Mouse (Mus musculus) frontal cortex, adult (tissue): Measurements from ENCODE around the gene Mst1r.
A peak's percentile ranks its signal among the peaks of the same experiment; 100 is the strongest.

Experiments used
- ATAC-seq: cut with Nextera tagmentation; 2 replicates; pipeline ENCODE4 v1.9.2; 2017; ENCODE audit warnings: mild to moderate bottlenecking, moderate library complexity, mixed read lengths; ENCODE audit not compliant: low TSS enrichment

The Mst1r gene

DNA sequence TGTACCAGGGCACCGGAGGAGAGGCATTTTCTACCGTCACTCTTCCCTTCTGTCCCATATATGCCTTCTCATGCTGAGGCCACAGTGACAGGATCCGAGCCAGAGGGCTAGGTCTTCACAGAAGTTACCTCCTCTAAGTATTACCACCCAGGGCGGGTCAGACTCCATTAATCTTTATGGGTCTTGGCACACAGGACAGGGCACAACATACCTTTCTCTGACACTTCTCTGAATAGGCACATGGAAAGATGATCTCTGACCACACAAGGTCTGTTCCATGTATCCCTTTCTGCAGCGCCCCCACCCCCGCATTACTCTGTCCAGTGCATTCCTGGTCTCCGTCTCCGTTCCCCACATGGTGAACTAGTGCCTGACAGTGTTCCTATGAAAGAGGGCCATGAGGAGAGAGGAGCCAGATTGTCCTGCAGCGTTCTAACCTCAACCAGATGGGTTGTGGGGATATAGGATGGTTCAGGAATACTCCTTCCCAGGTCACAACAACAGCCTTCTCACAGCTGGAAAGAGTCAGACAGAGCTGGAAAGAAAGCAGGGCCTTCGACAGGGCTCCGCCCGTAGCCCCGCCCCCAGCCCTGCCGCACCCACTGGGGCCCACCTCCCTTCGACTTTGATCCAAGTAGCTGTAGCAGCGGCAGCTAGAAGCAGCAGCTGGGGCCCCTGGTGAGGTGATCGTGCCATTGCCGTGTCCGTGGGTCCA lies at the start of gene Mst1r:
Gene Mst1r (plus strand): TSS at position 622 of the 715 bp plus-strand sequence.
- no peak for ATAC-seq

DNA sequence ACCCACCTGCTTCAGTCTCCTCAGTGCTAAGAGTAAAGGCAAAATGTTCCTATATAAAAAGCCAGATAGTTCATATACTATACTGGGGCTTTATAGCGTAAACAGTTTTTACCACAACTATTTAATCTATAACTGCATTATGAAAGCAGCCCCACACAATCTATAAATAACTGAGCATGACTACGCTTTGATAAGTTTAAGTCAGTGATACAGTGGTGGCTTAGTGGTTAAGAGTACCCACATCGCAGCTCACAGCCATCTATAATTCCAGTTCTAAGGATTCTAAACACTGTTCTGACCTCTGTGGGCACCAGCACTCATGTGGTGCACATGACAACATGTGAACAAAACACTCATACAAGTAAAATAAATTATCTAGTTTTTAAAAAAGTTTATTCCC lies 48.3 kb upstream of the Mst1r start:
- no peak for ATAC-seq

DNA sequence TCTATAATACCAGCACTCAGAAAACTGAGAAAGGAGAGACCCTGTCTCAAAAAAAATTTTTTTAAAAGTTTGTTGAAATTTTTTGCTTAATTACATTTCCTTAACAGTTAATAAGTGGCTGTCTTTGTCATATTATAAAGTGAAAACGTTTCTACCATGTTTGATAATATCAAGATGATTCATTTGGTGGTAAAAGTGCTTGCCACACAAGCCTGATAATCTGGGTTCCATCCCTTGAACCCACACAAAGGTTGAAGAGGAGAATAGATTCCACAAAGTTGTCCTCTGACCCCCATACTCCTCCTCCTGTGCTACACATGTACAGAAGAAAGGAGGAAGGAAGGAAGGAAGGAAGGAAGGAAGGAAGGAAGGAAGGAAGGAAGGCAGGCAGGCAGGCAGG lies 42.2 kb upstream of the Mst1r start:
- no peak for ATAC-seq

DNA sequence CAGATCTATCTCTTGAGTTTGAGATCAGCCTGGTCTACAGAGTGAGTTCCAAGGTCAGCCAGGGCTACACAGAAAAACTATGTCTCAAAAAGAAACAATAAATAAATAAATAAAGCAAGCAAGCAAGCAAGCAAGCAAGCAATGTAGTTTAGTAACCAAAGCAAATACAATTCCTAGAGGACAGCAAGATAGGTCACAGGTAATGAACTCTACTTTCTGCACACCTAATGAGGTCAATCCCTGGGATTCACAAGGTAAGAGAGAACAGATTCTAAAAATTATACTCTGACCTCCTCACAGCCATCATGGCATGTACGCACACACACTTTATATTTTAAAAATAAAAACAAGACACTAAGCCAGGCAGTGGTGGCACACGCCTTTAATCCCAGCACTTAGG lies 40.6 kb upstream of the Mst1r start:
- ATAC-seq = no peak

DNA sequence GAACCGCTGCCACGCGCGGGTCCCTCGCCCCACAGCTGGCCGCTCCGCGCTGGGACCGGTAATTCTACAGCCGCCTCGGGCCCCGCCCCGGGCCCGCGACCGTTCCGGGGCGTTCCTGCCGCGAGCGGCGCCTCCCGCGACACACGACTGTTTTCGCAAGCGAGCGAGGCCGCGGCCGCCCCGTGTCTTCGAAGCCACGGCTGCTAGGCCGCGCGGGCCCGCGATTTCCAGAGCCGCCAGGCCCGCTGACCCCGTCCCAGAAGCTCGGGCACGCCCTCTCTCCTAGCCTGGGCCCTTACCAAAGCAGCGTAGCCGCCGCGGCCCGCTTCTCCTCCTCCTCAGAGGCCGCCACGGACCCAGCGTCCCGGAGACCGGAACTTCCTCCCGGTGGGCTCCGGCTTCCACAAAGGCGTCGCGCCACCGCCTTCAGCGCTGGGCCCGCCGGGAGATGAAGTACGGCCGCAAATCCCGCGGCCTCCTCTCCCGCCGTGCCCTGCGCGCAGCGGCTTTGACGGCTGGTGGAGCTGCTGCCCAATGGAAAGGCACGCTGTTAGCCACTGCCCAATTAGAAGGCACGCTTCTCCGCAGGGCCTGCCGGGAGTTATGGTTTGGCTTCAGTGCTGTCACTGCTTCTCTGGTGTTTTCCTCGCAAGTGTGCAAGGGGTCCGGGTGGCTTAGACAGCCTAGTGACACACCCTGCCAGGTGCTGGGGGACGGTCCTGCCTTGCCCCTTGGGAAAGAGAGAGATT lies 34.1 kb upstream of the Mst1r start:
- ATAC-seq = peak; percentile 99

DNA sequence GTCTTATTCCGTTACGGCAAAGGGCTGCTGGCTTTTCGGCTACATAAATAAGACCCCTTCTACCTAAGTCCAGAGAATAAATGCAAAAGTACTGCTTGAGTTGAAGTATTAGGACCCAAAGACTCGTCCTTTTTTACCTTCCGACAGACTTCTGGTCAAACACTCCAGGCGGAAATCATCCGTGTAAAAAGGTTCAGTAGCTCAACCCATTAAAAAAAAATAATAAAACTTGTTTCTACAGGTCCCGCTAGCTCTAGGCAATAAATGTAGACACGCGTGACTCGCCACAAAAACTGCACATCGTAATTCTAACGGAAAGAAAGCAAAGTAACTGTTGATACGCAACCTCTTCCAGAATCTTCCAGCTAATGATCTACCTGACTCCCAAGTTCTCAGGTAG lies 33.5 kb upstream of the Mst1r start, which contains the start of gene Rbm6:
Gene Rbm6 (minus strand): TSS at position 101 of the 400 bp plus-strand sequence.
- ATAC-seq = no peak

DNA sequence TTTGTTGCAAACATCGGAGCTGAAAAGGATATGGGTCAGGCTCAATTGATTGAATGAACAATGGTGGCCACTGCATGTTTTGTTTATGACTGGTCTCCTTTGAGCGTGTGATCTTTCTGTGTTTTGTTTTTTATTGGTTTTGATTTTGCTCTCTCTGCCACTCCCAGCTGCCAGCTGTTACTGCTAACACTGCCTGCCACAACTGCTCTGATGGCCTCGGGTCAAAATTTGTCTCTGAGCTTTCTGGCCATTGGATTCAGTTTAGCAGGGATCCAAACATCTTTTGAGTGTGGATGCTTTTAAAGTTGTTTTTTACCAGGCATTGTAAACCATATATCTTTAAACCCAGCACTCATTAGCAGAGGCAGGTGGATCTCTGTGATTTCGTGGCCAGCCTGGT lies 26.3 kb upstream of the Mst1r start:
- no peak for ATAC-seq

DNA sequence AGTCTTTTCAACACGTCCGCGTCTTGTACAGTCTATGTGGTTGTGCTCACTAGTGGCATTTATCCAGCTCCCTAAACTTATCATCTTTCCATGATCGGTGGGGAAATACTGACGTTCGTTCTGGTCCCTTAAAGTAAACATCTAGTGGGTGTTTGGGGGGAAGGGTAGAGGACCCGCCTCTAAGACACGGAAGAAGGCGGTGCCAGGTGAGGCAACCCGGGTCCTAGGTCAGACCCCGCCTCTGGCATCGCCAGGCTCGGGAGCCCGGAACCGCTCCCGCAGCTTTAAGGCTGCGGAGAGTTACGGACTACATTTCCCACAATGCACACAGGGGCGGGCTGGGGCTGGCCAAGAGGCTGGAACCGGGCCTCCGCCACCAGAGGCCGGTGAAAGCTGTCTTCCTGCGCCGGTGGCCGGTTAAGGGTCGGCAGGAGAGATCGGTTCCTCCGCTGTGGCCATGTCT lies 18.8 kb upstream of the Mst1r start, which contains the start of gene Mon1a:
Gene Mon1a (plus strand): TSS at position 348 of the 463 bp plus-strand sequence.
- peak; percentile 98 for ATAC-seq

DNA sequence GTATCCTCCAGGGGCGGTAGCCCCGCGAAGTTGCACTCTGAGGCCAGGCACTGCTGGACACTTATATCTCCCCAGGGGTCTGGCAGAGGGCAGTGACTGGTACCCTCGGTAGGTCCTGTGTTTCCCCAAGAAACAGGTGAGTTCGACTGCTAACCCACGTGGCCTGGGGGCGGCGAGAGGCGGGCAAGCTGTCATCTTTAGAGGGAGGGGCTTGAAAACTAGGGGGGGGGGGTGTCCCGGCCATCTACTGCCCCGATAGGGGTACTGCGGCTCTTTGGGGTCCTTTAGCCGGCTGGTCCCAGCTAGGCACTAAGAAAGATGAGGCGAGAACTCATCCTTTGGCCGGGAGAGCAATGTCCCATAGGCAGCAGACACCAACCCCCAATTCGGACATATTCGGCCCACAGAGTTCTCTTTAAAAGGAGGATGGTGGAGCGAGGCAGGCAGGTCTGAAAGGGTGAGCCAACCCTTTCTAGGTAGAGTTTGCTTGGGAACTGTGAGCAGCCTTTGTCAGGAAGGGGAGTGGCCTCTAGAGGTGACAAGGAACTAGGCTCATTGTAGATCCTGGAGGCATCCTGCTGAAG lies 18.3 kb upstream of the Mst1r start:
- peak; percentile 50 for ATAC-seq

DNA sequence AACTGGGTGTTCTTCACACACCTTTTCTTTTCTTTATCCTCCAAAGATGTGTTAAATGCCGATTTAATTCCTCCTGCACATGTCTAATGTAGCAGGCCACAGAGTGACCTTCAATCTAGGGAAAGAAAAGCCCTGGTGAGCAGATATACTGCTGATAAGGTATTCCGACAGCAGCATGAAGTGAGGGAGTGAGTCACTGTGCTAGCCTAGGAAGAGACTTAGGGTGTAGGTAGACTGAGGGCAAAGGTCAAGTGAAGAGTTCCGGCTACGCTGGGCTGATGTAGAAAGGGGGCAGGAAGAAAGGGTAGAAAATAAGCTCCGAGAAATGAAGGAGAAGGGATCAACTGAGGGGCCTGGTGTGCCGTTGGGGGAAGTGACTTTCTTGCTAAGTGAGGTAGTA lies 16.4 kb upstream of the Mst1r start:
- no peak for ATAC-seq

DNA sequence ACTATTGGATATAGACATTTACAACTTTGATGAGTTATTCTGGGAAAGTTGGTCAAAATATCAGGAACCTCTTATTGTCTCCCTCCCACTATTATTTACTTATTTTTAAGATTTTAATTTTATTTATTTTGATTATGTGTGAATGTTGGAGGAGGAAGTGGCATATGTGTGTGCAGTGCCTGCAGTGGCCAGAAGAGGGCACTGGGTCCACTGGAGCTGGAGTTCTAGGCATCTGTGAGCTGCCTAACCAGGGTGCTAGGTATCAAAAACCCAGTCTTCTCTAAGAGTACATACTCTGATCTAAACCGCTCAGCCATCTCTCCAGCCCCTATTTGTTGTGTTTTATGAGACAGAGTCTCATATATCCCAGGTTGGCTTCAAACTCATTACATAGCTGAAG lies 15.7 kb upstream of the Mst1r start:
- no peak for ATAC-seq

DNA sequence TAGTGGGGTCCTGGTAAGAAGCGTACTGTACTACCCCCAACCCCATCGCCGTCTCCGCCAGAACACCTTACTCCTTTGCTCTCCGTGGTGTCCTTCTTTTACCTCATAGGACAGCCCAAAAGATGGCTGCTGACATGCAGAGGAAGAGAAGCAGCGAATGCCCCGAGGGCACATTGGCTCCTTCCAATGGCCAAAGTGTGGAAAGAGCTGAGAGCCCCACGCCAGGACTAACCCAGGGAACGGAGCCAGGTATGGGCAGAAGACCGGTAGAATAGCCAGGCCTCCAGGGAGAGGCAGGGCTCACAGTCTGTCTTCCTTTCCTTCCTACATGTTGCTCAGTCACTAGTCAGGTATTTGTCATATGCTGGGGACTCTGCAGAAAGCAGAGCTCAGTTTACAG lies 8.1 kb upstream of the Mst1r start:
- ATAC-seq = no peak

DNA sequence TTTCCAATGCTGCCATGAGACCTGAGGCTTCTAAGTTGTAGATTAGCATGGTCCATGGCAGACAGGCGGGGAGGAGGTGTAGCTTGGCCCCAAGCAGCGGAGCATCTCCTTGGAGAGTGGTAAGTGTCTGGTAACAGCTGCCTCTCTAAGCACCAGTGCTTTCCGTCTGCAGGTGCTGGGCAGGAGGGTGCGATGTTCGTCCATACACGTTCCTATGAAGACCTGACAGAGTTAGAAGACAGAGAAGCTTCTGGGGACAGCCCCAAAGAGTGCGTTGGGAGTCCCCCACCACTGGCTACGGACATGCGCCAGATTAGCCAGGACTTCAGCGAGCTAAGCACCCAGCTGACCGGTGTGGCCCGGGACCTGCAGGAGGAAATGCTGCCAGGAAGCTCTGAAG lies 6.8 kb upstream of the Mst1r start:
- no peak for ATAC-seq

DNA sequence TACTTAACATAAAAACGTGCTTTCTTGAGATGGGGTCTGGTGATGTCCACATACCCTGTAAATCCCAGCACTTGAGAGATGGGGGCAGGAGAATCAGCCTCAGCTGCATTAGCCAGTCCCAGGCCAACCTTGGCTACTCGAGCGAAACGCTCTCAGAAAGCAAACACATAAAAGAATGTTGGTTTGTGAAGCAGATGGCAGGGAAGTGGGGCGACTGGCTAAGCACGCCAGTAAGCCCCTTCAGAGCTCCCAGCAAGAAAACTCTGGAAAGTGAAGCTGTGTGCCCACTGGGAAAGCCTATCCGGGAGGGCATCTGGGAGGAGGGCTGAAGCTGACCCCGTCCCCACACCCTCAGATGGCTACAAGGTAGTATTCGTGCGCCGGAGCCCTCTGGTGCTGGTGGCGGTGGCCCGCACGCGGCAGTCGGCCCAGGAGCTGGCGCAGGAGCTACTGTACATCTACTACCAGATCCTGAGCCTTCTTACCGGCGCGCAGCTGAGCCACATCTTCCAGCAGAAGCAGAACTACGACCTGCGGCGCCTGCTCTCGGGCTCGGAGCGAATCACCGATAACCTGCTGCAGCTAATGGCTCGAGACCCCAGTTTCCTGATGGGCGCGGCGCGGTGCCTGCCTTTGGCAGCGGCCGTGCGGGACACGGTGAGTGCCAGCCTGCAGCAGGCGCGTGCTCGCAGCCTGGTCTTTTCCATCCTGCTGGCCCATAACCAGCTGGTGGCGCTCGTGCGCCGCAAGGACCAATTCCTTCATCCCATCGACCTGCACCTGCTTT lies 5.6 kb upstream of the Mst1r start:
- ATAC-seq = peak; percentile 80

DNA sequence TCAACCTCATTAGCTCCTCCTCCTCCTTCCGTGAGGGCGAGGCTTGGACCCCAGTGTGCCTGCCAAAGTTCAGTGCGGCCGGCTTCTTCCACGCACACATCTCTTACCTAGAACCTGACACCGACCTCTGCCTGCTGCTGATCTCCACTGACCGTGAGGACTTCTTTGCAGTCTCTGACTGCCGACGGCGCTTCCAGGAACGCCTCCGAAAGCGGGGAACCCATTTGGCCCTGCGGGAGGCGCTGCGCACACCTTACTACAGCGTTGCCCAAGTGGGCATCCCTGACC lies 5.1 kb upstream of the Mst1r start:
- ATAC-seq = no peak

DNA sequence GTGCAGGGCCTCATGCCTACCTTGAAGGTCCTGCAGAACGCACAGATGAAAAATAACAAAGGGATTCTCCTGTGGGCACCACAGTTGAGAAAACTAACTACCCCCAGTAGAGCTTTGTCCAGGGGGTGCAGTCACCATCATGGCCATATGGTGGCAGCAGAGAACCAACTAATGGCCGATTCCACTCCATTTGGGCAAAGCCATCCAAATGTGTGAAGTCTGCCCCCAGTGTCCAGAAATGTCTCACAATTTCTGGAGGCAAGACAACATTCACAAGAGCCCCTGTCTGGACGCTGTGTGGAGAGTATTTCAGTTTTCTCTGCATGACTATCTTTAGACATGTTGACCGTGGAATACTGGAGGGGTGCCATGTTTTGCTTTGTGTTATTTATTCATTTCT lies 1.9 kb upstream of the Mst1r start:
- peak; percentile 64 for ATAC-seq

DNA sequence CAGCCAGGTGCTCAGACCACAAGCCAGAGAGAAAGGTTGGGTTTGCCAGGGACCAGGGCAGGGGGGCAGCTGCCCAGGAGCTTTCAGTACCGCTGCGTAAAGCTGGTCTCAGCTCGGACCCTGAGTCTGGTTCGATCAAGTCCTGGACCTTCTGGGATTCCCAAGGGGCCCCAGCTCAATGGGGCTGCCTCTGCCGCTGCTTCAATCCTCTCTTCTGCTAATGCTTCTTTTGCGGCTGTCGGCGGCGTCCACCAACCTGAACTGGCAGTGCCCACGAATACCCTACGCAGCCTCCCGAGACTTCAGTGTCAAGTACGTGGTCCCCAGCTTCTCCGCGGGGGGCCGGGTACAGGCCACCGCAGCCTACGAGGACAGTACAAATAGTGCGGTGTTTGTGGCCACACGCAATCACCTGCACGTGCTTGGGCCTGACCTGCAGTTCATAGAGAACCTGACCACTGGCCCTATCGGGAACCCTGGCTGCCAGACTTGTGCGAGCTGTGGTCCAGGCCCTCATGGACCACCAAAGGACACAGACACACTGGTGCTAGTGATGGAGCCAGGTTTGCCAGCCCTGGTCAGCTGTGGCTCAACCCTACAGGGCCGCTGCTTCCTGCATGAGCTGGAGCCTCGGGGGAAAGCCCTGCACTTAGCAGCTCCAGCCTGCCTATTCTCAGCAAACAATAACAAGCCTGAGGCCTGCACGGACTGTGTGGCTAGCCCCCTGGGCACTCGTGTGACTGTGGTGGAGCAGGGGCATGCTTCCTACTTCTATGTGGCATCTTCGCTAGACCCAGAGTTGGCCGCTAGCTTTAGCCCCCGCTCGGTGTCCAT lies 511 bp downstream of the Mst1r start:
- ATAC-seq = no peak

DNA sequence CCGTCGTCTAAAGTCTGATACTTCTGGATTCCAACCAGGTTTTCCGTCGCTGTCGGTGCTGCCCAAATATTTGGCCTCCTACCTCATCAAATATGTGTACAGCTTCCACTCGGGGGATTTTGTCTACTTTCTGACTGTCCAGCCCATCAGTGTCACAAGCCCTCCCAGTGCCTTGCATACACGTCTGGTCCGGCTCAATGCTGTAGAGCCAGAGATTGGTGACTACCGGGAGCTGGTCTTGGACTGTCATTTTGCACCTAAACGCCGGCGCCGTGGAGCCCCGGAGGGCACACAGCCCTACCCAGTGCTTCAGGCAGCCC lies 1.1 kb downstream of the Mst1r start:
- no peak for ATAC-seq

DNA sequence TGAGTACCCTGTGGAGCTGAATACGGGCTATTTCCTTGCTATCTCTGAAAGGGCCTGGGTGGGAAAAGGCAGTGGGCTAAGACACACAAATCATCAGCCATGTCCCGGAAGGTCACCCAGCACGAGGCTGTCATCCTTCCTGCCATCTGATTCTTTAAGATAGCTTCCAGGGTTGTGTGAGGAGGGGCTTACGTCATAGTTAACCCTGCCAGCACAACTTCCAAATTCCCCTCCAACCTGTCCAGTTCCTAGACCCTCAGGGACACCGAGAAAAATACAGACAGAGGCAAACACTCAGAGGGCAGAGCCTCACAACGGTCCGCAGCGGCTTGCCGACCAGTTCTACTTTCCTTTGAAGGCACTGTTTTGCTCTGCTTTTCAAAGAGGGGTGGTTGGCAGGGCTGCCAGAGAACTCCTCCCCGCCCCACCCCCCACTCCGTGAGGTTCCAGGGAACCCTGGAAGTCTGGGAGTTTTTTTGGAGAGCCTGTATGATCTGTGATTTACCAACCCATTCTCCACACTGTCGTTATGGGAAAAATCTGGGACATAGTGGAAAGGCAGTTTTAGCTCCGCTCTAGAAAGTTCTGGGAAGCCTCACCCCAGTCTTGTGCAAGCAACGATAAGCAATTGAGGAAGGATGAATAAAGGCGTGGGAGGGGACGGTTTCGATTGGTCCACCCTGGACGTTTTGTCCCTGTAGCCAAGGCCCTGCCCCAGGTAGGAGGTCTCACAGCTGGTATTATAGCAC lies 1.9 kb downstream of the Mst1r start:
- ATAC-seq = no peak

DNA sequence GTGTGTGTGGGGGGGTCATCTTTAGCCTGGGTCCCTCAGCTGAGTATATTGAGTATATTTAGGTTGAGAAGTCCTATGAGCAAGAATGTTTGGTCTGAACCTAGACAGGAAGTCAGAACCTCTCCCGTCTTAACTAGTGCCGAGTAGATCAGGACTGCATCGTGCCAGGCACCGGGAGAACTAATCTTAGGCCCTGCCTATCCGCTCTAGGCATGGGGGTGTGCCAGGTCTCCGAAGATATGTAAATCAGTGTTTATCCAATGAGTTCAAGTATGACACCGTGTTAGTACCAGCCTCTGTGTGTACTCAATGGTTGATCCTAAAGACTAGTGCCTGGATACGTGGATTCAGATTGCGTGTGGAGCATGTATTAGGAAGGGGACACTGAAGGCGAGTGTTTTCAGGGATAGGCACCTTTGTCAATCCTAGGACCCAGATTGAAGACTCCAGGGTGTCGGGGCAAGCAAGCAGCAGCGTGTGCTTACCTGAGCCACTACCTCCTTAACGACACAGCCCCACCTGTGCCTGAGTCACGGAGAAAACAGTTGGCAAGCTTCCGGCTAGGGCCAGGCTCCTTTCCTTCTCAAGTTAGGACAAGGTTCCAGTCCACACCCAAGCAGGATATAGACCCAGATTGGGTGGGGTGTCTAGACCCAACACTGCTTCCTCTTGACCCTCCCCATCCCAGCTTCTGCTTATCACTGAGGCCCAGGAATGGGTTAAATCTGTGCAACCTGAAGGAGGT lies 3.5 kb downstream of the Mst1r start:
- no peak for ATAC-seq
